Mouse (Mus musculus): Measurements from ENCODE around the gene Ier2. TPM values are rescaled to one million over a fixed set of nuclear protein-coding genes. Genes with fewer than 3 reads are reported as not detected.

The Ier2 gene
- polyA plus RNA-seq, 1 experiment from 2014 or later: 78.0 TPM

- H3K9ac ChIP-seq (replicated peaks; ENCODE audit: low read length): peak overlapping the region; percentile 82
- peaks cover 19% of the 10 kb centered on the region for H3K4me1 ChIP-seq (ENCODE audit: insufficient read depth, low read length)
- H3K27ac ChIP-seq (ENCODE audit: low read length): peak overlapping the region; percentile 97
- peak overlapping the region; percentile 72 for H3K4me2 ChIP-seq (replicated peaks; ENCODE audit: low read depth, low read length)
- ATAC-seq (ENCODE audit: low FRiP score, low TSS enrichment): peak; percentile 16; the same call in 1 of the 2 replicates
- H3K9me3 ChIP-seq (ENCODE audit: low read length): no peaks in the 10 kb centered on the region
- 0 out of 2 replicates have a peak, but pooled peaks cover 5% of the 10 kb centered on the region for H3K36me3 ChIP-seq (ENCODE audit: insufficient read depth, low read length)
- H3K4me3 ChIP-seq (ENCODE audit: low read length): peak overlapping the region; percentile 80
- WGBS: under 1% methylated on average over 29 of the region's 29 CpGs
- no peaks in the 10 kb centered on the region for H3K27me3 ChIP-seq (ENCODE audit: insufficient read depth, low read length)
These were observed 2.1 kb upstream of the Ier2 start for GRCm38 (mm10) chr8:84664566-84665384.

GRCm38 (mm10) chr8:84663483-84664327 lies 1.1 kb upstream of the Ier2 start:
- 3% methylated on average over 43 of the region's 43 CpGs for WGBS
- peak overlapping the region; percentile 80 for H3K4me3 ChIP-seq (ENCODE audit: low read length)
- H3K27ac ChIP-seq (ENCODE audit: low read length): peak overlapping the region; percentile 97
- peak overlapping the region; percentile 82 for H3K9ac ChIP-seq (replicated peaks; ENCODE audit: low read length)
- peak; percentile 85 for ATAC-seq (ENCODE audit: low FRiP score, low TSS enrichment)
- H3K9me3 ChIP-seq (ENCODE audit: low read length): no peaks in the 10 kb centered on the region
- H3K27me3 ChIP-seq (ENCODE audit: insufficient read depth, low read length): no peaks in the 10 kb centered on the region
- peaks cover 26% of the 10 kb centered on the region for H3K4me1 ChIP-seq (ENCODE audit: insufficient read depth, low read length)
- H3K4me2 ChIP-seq (replicated peaks; ENCODE audit: low read depth, low read length): peak overlapping the region; percentile 72
- 0 out of 2 replicates have a peak, but pooled peaks cover 5% of the 10 kb centered on the region for H3K36me3 ChIP-seq (ENCODE audit: insufficient read depth, low read length)

DNA sequence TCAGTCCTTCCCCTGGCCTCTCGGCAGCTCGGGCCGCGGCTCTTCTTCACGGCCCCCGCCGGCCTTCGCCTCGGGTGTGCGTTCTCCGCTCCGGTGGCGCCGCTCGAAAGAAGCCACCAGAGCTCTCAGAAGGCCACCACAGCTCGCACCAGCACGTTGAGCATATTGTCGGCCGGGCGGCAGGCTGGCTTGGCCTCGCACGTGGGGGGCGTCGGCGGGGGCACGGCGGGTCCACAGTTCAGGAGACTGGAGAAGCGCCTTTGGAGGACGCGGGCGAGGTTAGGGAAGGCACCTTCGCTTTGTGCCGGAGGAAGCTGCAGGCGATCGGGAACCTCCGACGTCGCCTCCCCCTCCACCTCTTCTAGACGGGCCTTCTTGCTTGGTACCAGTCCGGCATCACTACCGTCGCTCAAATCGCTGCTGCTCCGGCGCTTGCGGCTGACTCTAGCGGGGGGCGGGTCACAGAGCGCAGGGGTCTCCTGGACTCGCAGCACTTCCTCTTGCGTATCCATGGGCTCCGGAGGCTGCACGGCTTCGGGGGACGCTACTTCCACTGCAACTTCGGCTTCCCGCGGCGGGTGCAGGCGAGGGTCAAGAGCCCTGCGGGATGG lies 586 bp downstream of the Ier2 start:
- H3K27ac ChIP-seq (ENCODE audit: low read length): peak overlapping the region; percentile 97
- no peaks in the 10 kb centered on the region for H3K36me3 ChIP-seq (ENCODE audit: insufficient read depth, low read length)
- peaks cover 38% of the 10 kb centered on the region for H3K4me1 ChIP-seq (ENCODE audit: insufficient read depth, low read length)
- peak overlapping the region; percentile 80 for H3K4me3 ChIP-seq (ENCODE audit: low read length)
- H3K9me3 ChIP-seq (ENCODE audit: low read length): no peaks in the 10 kb centered on the region
- under 1% methylated on average over 61 of the region's 61 CpGs for WGBS
- H3K9ac ChIP-seq (replicated peaks; ENCODE audit: low read length): peak overlapping the region; percentile 74
- ATAC-seq (ENCODE audit: low FRiP score, low TSS enrichment): no peak
- peak overlapping the region; percentile 72 for H3K4me2 ChIP-seq (replicated peaks; ENCODE audit: low read depth, low read length)
- no peaks in the 10 kb centered on the region for H3K27me3 ChIP-seq (ENCODE audit: insufficient read depth, low read length)

GRCm38 (mm10) chr8:84661458-84661871 lies 1.2 kb downstream of the Ier2 start:
- Histone ChIP-seq H3K9me3 (ENCODE audit: low read length) (no peaks in the 10 kb centered on the region), H3K4me3 (ENCODE audit: low read length) (peak overlapping the region; percentile 80), H3K27ac (ENCODE audit: low read length) (peak overlapping the region; percentile 97), H3K9ac (replicated peaks; ENCODE audit: low read length) (peak overlapping the region; percentile 74), H3K4me2 (replicated peaks; ENCODE audit: low read depth, low read length) (peak overlapping the region; percentile 72), H3K27me3 (ENCODE audit: insufficient read depth, low read length) (no peaks in the 10 kb centered on the region), H3K36me3 (ENCODE audit: insufficient read depth, low read length) (no peaks in the 10 kb centered on the region), H3K4me1 (ENCODE audit: insufficient read depth, low read length) (peaks cover 44% of the 10 kb centered on the region)
- ATAC-seq (ENCODE audit: low FRiP score, low TSS enrichment): peak; percentile 19; the same call in 1 of the 2 replicates
- under 1% methylated on average over 24 of the region's 24 CpGs for WGBS

DNA sequence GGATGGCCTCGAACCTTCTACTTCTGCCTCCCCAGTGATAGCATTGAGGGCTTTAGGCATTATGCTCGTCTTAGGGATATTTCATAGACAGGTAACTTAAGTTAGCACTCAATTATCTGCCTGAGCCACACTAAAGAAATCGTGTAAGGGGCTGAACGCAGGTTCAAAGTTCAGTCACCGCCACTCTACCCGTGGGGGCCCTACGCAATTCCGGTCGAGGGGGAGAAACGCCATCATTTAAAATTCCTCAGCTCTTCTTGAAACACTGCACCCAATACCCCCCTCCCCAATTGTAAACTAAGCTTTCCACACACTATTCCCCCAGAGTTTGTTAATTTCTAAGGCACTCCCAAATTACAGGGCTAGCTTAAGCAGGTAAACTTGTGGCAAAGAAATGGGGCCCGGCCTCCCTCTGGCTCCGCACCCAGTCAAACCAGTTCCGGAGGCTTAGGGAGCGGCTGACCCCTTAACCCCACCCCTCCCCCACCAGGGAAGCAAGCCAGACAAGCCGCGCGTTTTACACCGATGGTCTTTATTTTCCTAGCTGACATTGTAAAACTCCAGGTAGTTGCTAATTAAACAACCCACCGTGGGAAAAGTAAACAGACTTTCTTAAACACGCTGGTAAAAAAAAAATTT lies 1.7 kb downstream of the Ier2 start:
- Histone ChIP-seq H3K9me3 (ENCODE audit: low read length) (no peaks in the 10 kb centered on the region), H3K4me2 (replicated peaks; ENCODE audit: low read depth, low read length) (peak overlapping the region; percentile 72), H3K9ac (replicated peaks; ENCODE audit: low read length) (peak overlapping the region; percentile 74), H3K27me3 (ENCODE audit: insufficient read depth, low read length) (no peaks in the 10 kb centered on the region), H3K36me3 (ENCODE audit: insufficient read depth, low read length) (no peaks in the 10 kb centered on the region), H3K27ac (ENCODE audit: low read length) (peak overlapping the region; percentile 97), H3K4me1 (ENCODE audit: insufficient read depth, low read length) (peaks cover 44% of the 10 kb centered on the region), H3K4me3 (ENCODE audit: low read length) (peak overlapping the region; percentile 80)
- WGBS: under 1% methylated on average over 20 of the region's 20 CpGs
- ATAC-seq (ENCODE audit: low FRiP score, low TSS enrichment): no peak

DNA sequence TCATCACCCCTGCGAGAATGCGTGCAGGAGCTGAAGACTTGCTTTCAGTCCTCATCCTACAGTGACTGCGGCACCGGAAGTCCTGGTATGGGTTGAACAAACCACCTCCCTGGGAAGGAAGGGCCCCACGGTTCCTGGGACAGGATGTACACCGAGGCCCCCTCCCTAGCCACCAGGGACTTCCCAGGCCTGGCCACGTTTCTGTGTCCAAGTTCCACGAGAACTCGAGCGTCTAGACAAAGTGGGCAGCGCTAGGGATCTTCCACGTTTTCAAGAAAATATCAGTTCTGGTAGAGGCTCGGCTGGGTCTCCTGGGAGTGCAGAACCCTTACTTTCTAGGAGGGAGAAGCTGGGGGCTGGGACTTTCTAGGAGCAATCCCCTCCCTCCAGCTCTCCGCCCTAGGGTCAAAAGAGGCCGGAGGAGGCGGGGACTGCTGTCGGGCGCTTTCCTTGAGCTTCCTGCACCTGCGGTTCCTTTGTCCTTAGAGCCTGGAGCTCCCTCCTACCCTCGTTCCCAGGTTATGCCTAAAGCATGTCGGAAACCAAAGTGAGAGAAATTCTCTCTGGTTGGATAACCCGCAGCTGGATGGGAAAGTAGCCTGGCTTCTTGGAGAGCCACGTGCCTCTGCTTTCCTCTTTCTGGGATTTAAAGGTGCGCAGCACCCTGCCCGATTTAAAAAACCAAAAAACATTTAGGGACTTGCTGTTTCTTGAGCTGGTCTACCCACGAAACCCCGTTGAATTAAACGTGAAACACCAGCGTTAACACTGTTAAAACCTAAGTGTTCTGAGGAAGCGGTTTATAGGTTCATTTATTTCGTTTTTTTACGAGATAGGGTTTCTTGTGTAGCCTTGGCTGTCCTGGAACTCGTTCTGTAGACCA lies 2.5 kb downstream of the Ier2 start:
- H3K4me3 ChIP-seq (ENCODE audit: low read length): peak overlapping the region; percentile 80
- H3K36me3 ChIP-seq (ENCODE audit: insufficient read depth, low read length): no peaks in the 10 kb centered on the region
- H3K27ac ChIP-seq (ENCODE audit: low read length): peak overlapping the region; percentile 97
- H3K4me1 ChIP-seq (ENCODE audit: insufficient read depth, low read length): peaks cover 46% of the 10 kb centered on the region
- H3K4me2 ChIP-seq (replicated peaks; ENCODE audit: low read depth, low read length): peak overlapping the region; percentile 72
- WGBS: under 1% methylated on average over 33 of the region's 33 CpGs
- ATAC-seq (ENCODE audit: low FRiP score, low TSS enrichment): no peak
- H3K27me3 ChIP-seq (ENCODE audit: insufficient read depth, low read length): no peaks in the 10 kb centered on the region
- H3K9ac ChIP-seq (replicated peaks; ENCODE audit: low read length): peak overlapping the region; percentile 74
- no peaks in the 10 kb centered on the region for H3K9me3 ChIP-seq (ENCODE audit: low read length)

DNA sequence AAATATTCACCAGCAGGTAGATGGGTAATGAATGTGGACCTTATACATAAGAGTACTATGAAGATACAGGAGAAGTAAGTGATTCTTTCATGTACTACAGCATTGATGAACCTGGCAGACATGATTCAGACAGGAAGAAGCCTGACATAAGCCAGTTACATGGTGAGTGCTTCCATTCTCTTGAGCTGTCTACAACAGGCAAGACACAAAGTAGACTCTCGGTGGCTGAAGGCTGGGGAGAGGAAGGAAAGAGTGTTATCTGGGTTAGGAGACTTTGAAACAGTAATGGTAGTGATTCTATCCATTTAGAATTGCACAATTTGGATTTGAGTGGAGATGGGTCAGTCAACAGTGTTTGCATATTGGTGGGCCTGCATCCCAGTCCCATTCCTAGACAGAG lies 3.7 kb downstream of the Ier2 start:
- Histone ChIP-seq H3K9me3 (ENCODE audit: low read length) (no peaks in the 10 kb centered on the region), H3K4me3 (ENCODE audit: low read length) (no peak overlapping the region), H3K4me1 (ENCODE audit: insufficient read depth, low read length) (peaks cover 53% of the 10 kb centered on the region), H3K9ac (replicated peaks; ENCODE audit: low read length) (no peak overlapping the region), H3K36me3 (ENCODE audit: insufficient read depth, low read length) (no peaks in the 10 kb centered on the region), H3K27me3 (ENCODE audit: insufficient read depth, low read length) (no peaks in the 10 kb centered on the region), H3K27ac (ENCODE audit: low read length) (peak overlapping the region; percentile 97), H3K4me2 (replicated peaks; ENCODE audit: low read depth, low read length) (peak overlapping the region; percentile 72; the same call in 1 of the 2 replicates)
- ATAC-seq (ENCODE audit: low FRiP score, low TSS enrichment): no peak
- whole genome bisulfite sequencing: 86% methylated on average over 1 of the region's 1 CpGs

GRCm38 (mm10) chr8:84657680-84658079 lies 5.0 kb downstream of the Ier2 start:
- Histone ChIP-seq H3K9me3 (ENCODE audit: low read length) (no peaks in the 10 kb centered on the region), H3K4me3 (ENCODE audit: low read length) (no peak overlapping the region), H3K9ac (replicated peaks; ENCODE audit: low read length) (no peak overlapping the region), H3K36me3 (ENCODE audit: insufficient read depth, low read length) (no peaks in the 10 kb centered on the region), H3K4me2 (replicated peaks; ENCODE audit: low read depth, low read length) (0 out of 2 replicates have a peak overlapping the region, but pooled peaks have one; percentile 8), H3K4me1 (ENCODE audit: insufficient read depth, low read length) (peaks cover 47% of the 10 kb centered on the region), H3K27ac (ENCODE audit: low read length) (peak overlapping the region; percentile 99), H3K27me3 (ENCODE audit: insufficient read depth, low read length) (no peaks in the 10 kb centered on the region)
- 47% methylated on average over 4 of the region's 4 CpGs for WGBS
- no peak for ATAC-seq (ENCODE audit: low FRiP score, low TSS enrichment)
